Comparison of ENCODE assay signal across 8 mouse cellular contexts in genomic region chr2:93439812-93440559, GRCm38 (mm10). TPM values are rescaled to one million over a fixed set of nuclear protein-coding genes. Genes with fewer than 3 reads are reported as not detected.
A peak's percentile ranks its signal among the peaks of the same experiment; 100 is the strongest.
DNase-seq lines count a peak whose midpoint lies in the region; ATAC-seq lines count a peak whose summit lies in the region.

No protein-coding gene starts in this region.

- H3K9ac ChIP-seq in neural tube, embryonic 13.5 days, result no peak overlapping the region
- H3K9ac ChIP-seq in forebrain, embryonic 16.5 days (replicated peaks; ENCODE audit: low read depth, low read length), result no peak overlapping the region
- H3K9ac ChIP-seq in neural tube, embryonic 14.5 days (replicated peaks; ENCODE audit: low read depth, low read length), result no peak overlapping the region

- no peak overlapping the region for H3K4me3 ChIP-seq in neural tube, embryonic 13.5 days
- H3K4me3 ChIP-seq in forebrain, embryonic 16.5 days (replicated peaks; ENCODE audit: low read length), result no peak overlapping the region
- H3K4me3 ChIP-seq in neural tube, embryonic 14.5 days (ENCODE audit: low read depth, low read length), result no peak overlapping the region

- DNase-seq in neural tube, embryonic 10.5 days (ENCODE audit: extremely low spot score, low spot score), result no peak
- DNase-seq in kidney, postnatal 25 days, result peak; percentile 82 to 88
- DNase-seq in left cerebral cortex, adult 8-10 months (ENCODE audit: low spot score in 2 of 2), result no peak
- DNase-seq in adrenal gland, postnatal 4 days (ENCODE audit: low spot score in 2 of 2), result no peak

- no peak overlapping the region for H3K4me2 ChIP-seq in neural tube, embryonic 13.5 days
- no peak overlapping the region for H3K4me2 ChIP-seq in forebrain, embryonic 16.5 days (ENCODE audit: low read length)
- no peak overlapping the region for H3K4me2 ChIP-seq in neural tube, embryonic 14.5 days (ENCODE audit: low read depth, low read length)

- peak overlapping the region; percentile 42 for H3K27ac ChIP-seq in neural tube, embryonic 13.5 days (replicated peaks)
- no peak overlapping the region for H3K27ac ChIP-seq in forebrain, embryonic 16.5 days (ENCODE audit: low read length)
- no peak overlapping the region for H3K27ac ChIP-seq in neural tube, embryonic 14.5 days (ENCODE audit: low read depth, low read length)

- peak; percentile 56; the same call in 1 of the 2 replicates for ATAC-seq in neural tube, embryonic 13.5 days (ENCODE audit: low read depth)
- peak; percentile 66; the same call in 1 of the 2 replicates for ATAC-seq in forebrain, embryonic 16.5 days
- peak; percentile 52; the same call in 1 of the 2 replicates for ATAC-seq in neural tube, embryonic 14.5 days (ENCODE audit: low read depth)
- ATAC-seq in activated CD4-positive, CD25-positive, alpha-beta regulatory T cell, adult 4 months, result no peak

- peaks cover 32% of the 10 kb centered on the region for H3K4me1 ChIP-seq in neural tube, embryonic 13.5 days (replicated peaks)
- peaks cover 10% of the 10 kb centered on the region for H3K4me1 ChIP-seq in forebrain, embryonic 16.5 days (replicated peaks; ENCODE audit: control insufficient read depth, insufficient read depth, low read length)
- H3K4me1 ChIP-seq in neural tube, embryonic 14.5 days (ENCODE audit: control insufficient read depth, insufficient read depth, low read length), result peaks cover 5% of the 10 kb centered on the region; the same call in 1 of the 2 replicates

- no peaks in the 10 kb centered on the region for H3K27me3 ChIP-seq in neural tube, embryonic 13.5 days
- H3K27me3 ChIP-seq in forebrain, embryonic 16.5 days (replicated peaks; ENCODE audit: control insufficient read depth, insufficient read depth, low read length), result no peaks in the 10 kb centered on the region
- no peaks in the 10 kb centered on the region for H3K27me3 ChIP-seq in neural tube, embryonic 14.5 days (ENCODE audit: control insufficient read depth, insufficient read depth, low read length)

- WGBS in neural tube, embryonic 13.5 days, result 49% methylated on average over 12 of the region's 12 CpGs
- 34% methylated on average over 12 of the region's 12 CpGs for WGBS in forebrain, embryonic 16.5 days
- WGBS in neural tube, embryonic 14.5 days, result 49% methylated on average over 12 of the region's 12 CpGs

- H3K9me3 ChIP-seq in neural tube, embryonic 13.5 days, result no peaks in the 10 kb centered on the region
- H3K9me3 ChIP-seq in forebrain, embryonic 16.5 days (ENCODE audit: control insufficient read depth, low read length), result no peaks in the 10 kb centered on the region
- no peaks in the 10 kb centered on the region for H3K9me3 ChIP-seq in neural tube, embryonic 14.5 days (ENCODE audit: control insufficient read depth, low read length)

- H3K36me3 ChIP-seq in neural tube, embryonic 13.5 days, result no peaks in the 10 kb centered on the region
- no peaks in the 10 kb centered on the region for H3K36me3 ChIP-seq in forebrain, embryonic 16.5 days (ENCODE audit: control insufficient read depth, insufficient read depth)
- H3K36me3 ChIP-seq in neural tube, embryonic 14.5 days (ENCODE audit: control insufficient read depth, insufficient read depth, low read length), result no peaks in the 10 kb centered on the region

RNA-seq across cellular contexts. Expression of gene Cd82, which starts 23.0 kb away (rescaled TPM):
- 23.9 and 26.8 TPM in 2 replicates for polyA plus RNA-seq in neural tube, embryonic 13.5 days (2015; fragmentation: Nextera tagmentation; extraction: Ambion mirVana)
- 18.3 and 22.1 TPM in 2 replicates for polyA plus RNA-seq in forebrain, embryonic 16.5 days (2015; fragmentation: Nextera tagmentation; extraction: Ambion mirVana)
- polyA plus RNA-seq in neural tube, embryonic 14.5 days (2014; fragmentation: Nextera tagmentation; extraction: Ambion mirVana), result 8.1 and 11.9 TPM in 2 replicates
- polyA plus RNA-seq in activated CD4-positive, CD25-positive, alpha-beta regulatory T cell, adult 4 months (2017; shearing (Covaris generic)), result 100 to 1,000 TPM; 408 to 719 TPM
- 10 to 100 TPM; 22.9 to 31.8 (median 25.6) TPM for total RNA-seq in left cerebral cortex, adult 8-10 months (2022)
- 10 to 100 TPM; 68.7 to 73.7 TPM for total RNA-seq in adrenal gland, postnatal 4 days (2021)

Comparison
In these comparisons a context has a peak if more than half of its experiments do, and no peak if none do; other contexts are left out.
1. DNase-seq: peak in kidney, postnatal 25 days (2 of 2); none in neural tube, embryonic 10.5 days (single experiment), left cerebral cortex, adult 8-10 months (0 of 2) and adrenal gland, postnatal 4 days (0 of 2).
2. RNA of gene Cd82, which starts 23.0 kb away (polyA plus RNA-seq): 408 to 719 TPM in activated CD4-positive, CD25-positive, alpha-beta regulatory T cell, adult 4 months; 23.9 to 26.8 TPM in neural tube, embryonic 13.5 days, 18.3 to 22.1 TPM in forebrain, embryonic 16.5 days and 8.1 to 11.9 TPM in neural tube, embryonic 14.5 days; every median in the first group is over 10 times any median in the second.